Mouse (Mus musculus): Measurements from ENCODE around the gene Ablim1. TPM values are rescaled to one million over a fixed set of nuclear protein-coding genes. Genes with fewer than 3 reads are reported as not detected.

The Ablim1 gene
- polyA plus RNA-seq, 1 experiment from 2014 or later = 16.4 TPM

DNA sequence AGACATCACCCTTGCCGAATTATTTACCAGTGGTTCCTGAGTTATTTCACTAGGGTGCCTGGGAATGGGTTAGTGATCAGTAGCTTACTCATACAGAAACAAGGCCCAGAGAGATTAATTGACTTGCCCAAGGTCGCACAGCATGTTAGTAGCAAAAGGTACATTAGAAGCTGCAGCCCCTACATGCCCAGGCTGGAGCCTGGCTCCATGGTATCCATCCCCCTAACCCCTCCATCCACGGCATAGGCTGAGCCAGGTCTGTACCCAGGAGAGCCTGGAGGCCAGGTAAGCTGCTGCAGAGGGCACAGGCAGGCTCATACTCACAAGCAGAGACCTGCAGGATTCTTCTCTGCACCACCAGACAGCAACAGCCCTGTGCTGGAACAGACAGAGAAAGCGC lies 312.8 kb downstream of the Ablim1 start:
- WGBS = 86% methylated on average over 4 of the region's 4 CpGs
- Histone ChIP-seq H3K36me3 (no peaks in the 10 kb centered on the region), H3K27ac (no peak overlapping the region), H3K4me3 (no peak overlapping the region), H3K27me3 (ENCODE audit: low read depth, poor library complexity, severe bottlenecking) (peaks cover 24% of the 10 kb centered on the region), H3K9me3 (replicated peaks) (no peaks in the 10 kb centered on the region), H3K4me1 (peaks cover 45% of the 10 kb centered on the region)
- no peak for DNase-seq (ENCODE audit: low spot score)

- no peaks in the 10 kb centered on the region for H3K9me3 ChIP-seq (replicated peaks)
- no peak overlapping the region for H3K27ac ChIP-seq
- 93% methylated on average over 5 of the region's 5 CpGs for WGBS
- no peaks in the 10 kb centered on the region for H3K36me3 ChIP-seq
- H3K4me1 ChIP-seq = peaks cover 52% of the 10 kb centered on the region
- peaks cover 11% of the 10 kb centered on the region; the same call in 1 of the 2 replicates for H3K27me3 ChIP-seq (ENCODE audit: low read depth, poor library complexity, severe bottlenecking)
- DNase-seq (ENCODE audit: low spot score) = no peak
- no peak overlapping the region for H3K4me3 ChIP-seq
These were observed 314.1 kb downstream of the Ablim1 start for GRCm38 (mm10) chr19:57000592-57000991.

DNA sequence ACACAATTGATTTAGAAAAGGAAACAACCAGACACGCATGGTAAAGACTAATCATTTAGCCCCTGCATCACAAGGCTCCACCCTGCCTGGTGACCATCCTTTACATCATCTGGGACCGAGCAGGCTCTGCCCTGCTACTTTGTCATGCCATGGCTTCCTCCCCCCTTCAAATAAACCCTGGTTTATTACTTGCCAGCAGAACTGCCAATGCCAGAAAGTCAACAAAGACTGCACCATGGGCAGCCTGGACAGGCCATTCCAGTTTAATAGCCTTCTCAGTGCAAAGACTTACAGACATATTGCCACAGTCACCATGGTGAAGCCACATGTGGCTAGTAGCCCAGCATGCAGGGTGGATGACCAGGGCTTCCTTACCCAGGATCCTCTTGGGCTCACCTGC lies 314.9 kb downstream of the Ablim1 start:
- H3K27ac ChIP-seq = peak overlapping the region; percentile 46; the same call in 1 of the 2 replicates
- H3K9me3 ChIP-seq (replicated peaks) = no peaks in the 10 kb centered on the region
- DNase-seq (ENCODE audit: low spot score) = no peak
- 83% methylated on average over 2 of the region's 2 CpGs for WGBS
- H3K4me3 ChIP-seq = no peak overlapping the region
- 0 out of 2 replicates have a peak, but pooled peaks cover 4% of the 10 kb centered on the region for H3K27me3 ChIP-seq (ENCODE audit: low read depth, poor library complexity, severe bottlenecking)
- H3K36me3 ChIP-seq = no peaks in the 10 kb centered on the region
- peaks cover 52% of the 10 kb centered on the region for H3K4me1 ChIP-seq

- Histone ChIP-seq H3K4me1 (peaks cover 47% of the 10 kb centered on the region), H3K27ac (peak overlapping the region; percentile 46; the same call in 1 of the 2 replicates)
- no peak for DNase-seq (ENCODE audit: low spot score)
These were observed 315.8 kb downstream of the Ablim1 start for GRCm38 (mm10) chr19:56998910-56999309.

GRCm38 (mm10) chr19:56998331-56998730 lies 316.4 kb downstream of the Ablim1 start:
- 89% methylated on average over 4 of the region's 4 CpGs for WGBS
- Histone ChIP-seq H3K4me1 (peaks cover 41% of the 10 kb centered on the region), H3K9me3 (replicated peaks) (no peaks in the 10 kb centered on the region), H3K36me3 (no peaks in the 10 kb centered on the region), H3K27ac (peak overlapping the region; percentile 46; the same call in 1 of the 2 replicates), H3K4me3 (no peak overlapping the region), H3K27me3 (ENCODE audit: low read depth, poor library complexity, severe bottlenecking) (0 out of 2 replicates have a peak, but pooled peaks cover 4% of the 10 kb centered on the region)
- no peak for DNase-seq (ENCODE audit: low spot score)

More at GRCm38 (mm10) chr19:56998910-56999309, 315.8 kb downstream of the Ablim1 start:
- no peaks in the 10 kb centered on the region for H3K36me3 ChIP-seq
- H3K27me3 ChIP-seq (ENCODE audit: low read depth, poor library complexity, severe bottlenecking) = 0 out of 2 replicates have a peak, but pooled peaks cover 4% of the 10 kb centered on the region
- no peak overlapping the region for H3K4me3 ChIP-seq
- 98% methylated on average over 2 of the region's 2 CpGs for WGBS
- H3K9me3 ChIP-seq (replicated peaks) = no peaks in the 10 kb centered on the region

- Histone ChIP-seq H3K36me3 (no peaks in the 10 kb centered on the region), H3K27me3 (ENCODE audit: low read depth, poor library complexity, severe bottlenecking) (0 out of 2 replicates have a peak, but pooled peaks cover 3% of the 10 kb centered on the region), H3K9me3 (replicated peaks) (no peaks in the 10 kb centered on the region), H3K4me3 (peak overlapping the region; percentile 46), H3K27ac (peak overlapping the region; percentile 85), H3K4me1 (peaks cover 32% of the 10 kb centered on the region)
- DNase-seq (ENCODE audit: low spot score) = peak; percentile 82
- 1% methylated on average over 10 of the region's 10 CpGs for WGBS
These were observed 317.5 kb downstream of the Ablim1 start for GRCm38 (mm10) chr19:56997164-56997599.

- WGBS = 90% methylated on average over 4 of the region's 4 CpGs
- DNase-seq (ENCODE audit: low spot score) = no peak
- Histone ChIP-seq H3K9me3 (replicated peaks) (no peaks in the 10 kb centered on the region), H3K36me3 (no peaks in the 10 kb centered on the region), H3K4me1 (peaks cover 28% of the 10 kb centered on the region), H3K27ac (no peak overlapping the region), H3K27me3 (ENCODE audit: low read depth, poor library complexity, severe bottlenecking) (no peaks in the 10 kb centered on the region), H3K4me3 (no peak overlapping the region)
These were observed 319.3 kb downstream of the Ablim1 start for GRCm38 (mm10) chr19:56995441-56995840.

- no peaks in the 10 kb centered on the region for H3K27me3 ChIP-seq (ENCODE audit: low read depth, poor library complexity, severe bottlenecking)
These were observed 320.1 kb downstream of the Ablim1 start for GRCm38 (mm10) chr19:56994653-56995052.

DNA sequence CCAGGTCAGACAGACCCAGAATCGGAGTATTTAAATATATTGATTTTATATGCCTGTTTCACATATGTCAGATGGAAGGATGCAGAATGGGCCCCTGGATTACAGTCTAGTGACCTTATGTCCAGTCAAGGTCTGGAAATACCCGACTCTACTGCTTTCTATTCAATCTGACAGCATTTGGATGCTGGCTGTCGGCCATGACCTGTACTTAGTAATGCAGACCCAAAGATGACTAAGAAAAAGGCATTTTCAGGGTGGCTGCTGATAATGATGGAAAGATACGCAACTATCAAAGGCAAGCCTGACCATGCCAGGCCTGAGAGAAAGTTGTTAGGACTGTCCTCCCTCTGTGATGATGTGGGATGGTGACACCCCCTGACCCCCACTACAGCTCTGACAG lies 321.0 kb downstream of the Ablim1 start:
- H3K27me3 ChIP-seq (ENCODE audit: low read depth, poor library complexity, severe bottlenecking) = no peaks in the 10 kb centered on the region
- H3K4me1 ChIP-seq = peaks cover 21% of the 10 kb centered on the region
- 87% methylated on average over 4 of the region's 4 CpGs for WGBS
- H3K36me3 ChIP-seq = no peaks in the 10 kb centered on the region
- H3K4me3 ChIP-seq = no peak overlapping the region
- no peaks in the 10 kb centered on the region for H3K9me3 ChIP-seq (replicated peaks)
- DNase-seq (ENCODE audit: low spot score) = no peak
- no peak overlapping the region; the same call in 1 of the 2 replicates for H3K27ac ChIP-seq

More at GRCm38 (mm10) chr19:56994653-56995052, 320.1 kb downstream of the Ablim1 start:
- Histone ChIP-seq H3K9me3 (replicated peaks) (no peaks in the 10 kb centered on the region), H3K36me3 (no peaks in the 10 kb centered on the region), H3K4me3 (no peak overlapping the region), H3K27ac (no peak overlapping the region), H3K4me1 (peaks cover 24% of the 10 kb centered on the region)
- DNase-seq (ENCODE audit: low spot score) = no peak
- 84% methylated on average over 4 of the region's 4 CpGs for WGBS

DNA sequence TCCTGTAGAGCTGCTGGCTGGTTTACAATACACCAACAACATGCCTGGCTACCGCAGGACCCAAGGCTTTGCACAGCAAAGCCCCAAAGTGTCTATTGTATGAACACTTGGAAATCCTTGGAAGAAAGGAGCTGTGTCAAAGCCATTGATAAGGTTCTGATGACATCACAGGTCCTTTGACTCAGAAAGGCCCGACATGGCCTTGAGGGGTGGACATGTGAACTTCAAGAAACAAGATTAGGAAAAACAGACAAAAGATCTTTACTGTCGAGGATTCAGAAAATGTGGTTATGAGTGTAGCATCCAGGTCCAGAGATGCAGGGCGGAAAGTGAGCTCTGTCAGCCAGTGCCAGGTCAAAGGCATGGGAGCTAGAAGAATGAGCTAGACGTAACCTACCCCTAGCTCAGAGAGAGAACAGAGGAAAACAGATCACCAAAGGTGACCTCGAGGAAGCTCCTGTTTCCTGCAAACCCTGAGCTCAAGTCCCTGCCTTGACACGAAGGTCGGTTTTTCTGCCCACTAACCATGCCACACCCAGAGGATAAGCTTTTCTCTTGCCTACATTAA lies 321.7 kb downstream of the Ablim1 start:
- H3K27ac ChIP-seq = no peak overlapping the region; the same call in 1 of the 2 replicates
- DNase-seq (ENCODE audit: low spot score) = no peak
- H3K4me1 ChIP-seq = peaks cover 28% of the 10 kb centered on the region
- 81% methylated on average over 8 of the region's 8 CpGs for WGBS
- no peaks in the 10 kb centered on the region for H3K9me3 ChIP-seq (replicated peaks)
- no peaks in the 10 kb centered on the region for H3K36me3 ChIP-seq
- no peak overlapping the region for H3K4me3 ChIP-seq
- no peaks in the 10 kb centered on the region for H3K27me3 ChIP-seq (ENCODE audit: low read depth, poor library complexity, severe bottlenecking)

- peaks cover 22% of the 10 kb centered on the region for H3K4me1 ChIP-seq
- DNase-seq (ENCODE audit: low spot score) = no peak
- no peak overlapping the region for H3K4me3 ChIP-seq
- no peaks in the 10 kb centered on the region for H3K27me3 ChIP-seq (ENCODE audit: low read depth, poor library complexity, severe bottlenecking)
- no peaks in the 10 kb centered on the region for H3K36me3 ChIP-seq
- WGBS = 68% methylated on average over 14 of the region's 14 CpGs
- no peaks in the 10 kb centered on the region for H3K9me3 ChIP-seq (replicated peaks)
- no peak overlapping the region for H3K27ac ChIP-seq
These were observed 324.2 kb downstream of the Ablim1 start for GRCm38 (mm10) chr19:56990367-56991111.

GRCm38 (mm10) chr19:56989171-56989570 lies 325.5 kb downstream of the Ablim1 start:
- WGBS = 87% methylated on average over 8 of the region's 8 CpGs
- peaks cover 22% of the 10 kb centered on the region for H3K4me1 ChIP-seq
- no peaks in the 10 kb centered on the region for H3K9me3 ChIP-seq (replicated peaks)
- H3K4me3 ChIP-seq = no peak overlapping the region
- H3K27me3 ChIP-seq (ENCODE audit: low read depth, poor library complexity, severe bottlenecking) = no peaks in the 10 kb centered on the region
- peak overlapping the region; percentile 69 for H3K27ac ChIP-seq
- no peak for DNase-seq (ENCODE audit: low spot score)
- H3K36me3 ChIP-seq = no peaks in the 10 kb centered on the region

- H3K27ac ChIP-seq = no peak overlapping the region
- no peaks in the 10 kb centered on the region for H3K9me3 ChIP-seq (replicated peaks)
- no peaks in the 10 kb centered on the region for H3K27me3 ChIP-seq (ENCODE audit: low read depth, poor library complexity, severe bottlenecking)
- no peak overlapping the region for H3K4me3 ChIP-seq
- DNase-seq (ENCODE audit: low spot score) = no peak
- 77% methylated on average over 4 of the region's 4 CpGs for WGBS
- H3K36me3 ChIP-seq = no peaks in the 10 kb centered on the region
- H3K4me1 ChIP-seq = peaks cover 26% of the 10 kb centered on the region
These were observed 330.5 kb downstream of the Ablim1 start for GRCm38 (mm10) chr19:56984229-56984628.

Data from limb, embryonic 10.5 days (tissue).